Mouse (Mus musculus) bone marrow, adult 2 months (tissue): ENCODE measurements around the gene Pde10a. TPM values are rescaled to one million over a fixed set of nuclear protein-coding genes. Genes with fewer than 3 reads are reported as not detected.

Source experiments
- H3K27ac ChIP-seq: fragments of 200-500 bp; 2 replicates; pipeline ENCODE4 v1.5.1; 2012; ENCODE audit warnings: low read depth, mild to moderate bottlenecking, control low read depth, inconsistent platforms, low read length; ENCODE audit not compliant: control insufficient read depth, poor library complexity, insufficient read depth
- H3K4me1 ChIP-seq: fragments of 200-500 bp; 2 replicates; pipeline ENCODE4 v1.6.1; 2011; ENCODE audit warnings: low read length; ENCODE audit not compliant: control insufficient read depth, insufficient read depth
- H3K4me3 ChIP-seq: fragments of 200-500 bp; replicated peaks from 2 replicates; pipeline ENCODE3; 2011; ENCODE audit warnings: mild to moderate bottlenecking, low read depth, low read length, control low read depth; ENCODE audit not compliant: control insufficient read depth
- CTCF ChIP-seq: fragments of 200-500 bp; IDR thresholded peaks from 2 replicates; pipeline ENCODE4 v1.5.1; 2011; ENCODE audit warnings: low read length, control low read depth; ENCODE audit not compliant: control insufficient read depth, insufficient read depth
- POLR2A ChIP-seq: fragments of 200-500 bp; IDR thresholded peaks from 2 replicates; pipeline ENCODE4 v1.6.1; 2011; ENCODE audit warnings: low read depth, mild to moderate bottlenecking, control low read depth, low read length, borderline replicate concordance; ENCODE audit not compliant: control insufficient read depth
- WGBS: fragments of 180-500 bp; shearing (Covaris S2); methylation state at CpG from one replicate; pipeline ENCODE4 v1.1.7; 2018; 5-methylcytosine and 5-hydroxymethylcytosine counted together
- polyA plus RNA-seq: library from polyadenylated mRNA; stranded (reverse); fragments of >200 nt; gene quantifications from 2 replicates; pipeline ENCODE4 v1.2.4, GENCODE M21; 2011; ENCODE audit warnings: low replicate concordance; ENCODE audit not compliant: missing spikeins, insufficient read depth, insufficient read length

Pde10a gene
- polyA plus RNA-seq, 1 experiment: 5.5 TPM

GRCm38 (mm10) chr17:8801855-8802104 is 276.6 kb downstream of the Pde10a start:
- H3K4me1 ChIP-seq: no peaks in the 10 kb centered on the region
- 2% methylated on average over 31 of the region's 31 CpGs for WGBS
- H3K27ac ChIP-seq: no peak overlapping the region
- TF ChIP-seq CTCF (no peak), POLR2A (no peak)
- H3K4me3 ChIP-seq: no peak overlapping the region

GRCm38 (mm10) chr17:8802161-8802888 is 277.2 kb downstream of the Pde10a start:
- no peak overlapping the region for H3K4me3 ChIP-seq
- WGBS: 1% methylated on average over 33 of the region's 33 CpGs
- no peak for TF ChIP-seq CTCF
- TF ChIP-seq POLR2A: no peak
- H3K27ac ChIP-seq: no peak overlapping the region
- no peaks in the 10 kb centered on the region for H3K4me1 ChIP-seq

GRCm38 (mm10) chr17:8802889-8803799 is 278.0 kb downstream of the Pde10a start:
- no peaks in the 10 kb centered on the region for H3K4me1 ChIP-seq
- H3K4me3 ChIP-seq: no peak overlapping the region

GRCm38 (mm10) chr17:8807345-8807744 is 282.2 kb downstream of the Pde10a start:
- TF ChIP-seq POLR2A (no peak), CTCF (peak; percentile 51)
- 48% methylated on average over 3 of the region's 3 CpGs for WGBS
- H3K4me1 ChIP-seq: no peaks in the 10 kb centered on the region
- H3K27ac ChIP-seq: no peak overlapping the region
- H3K4me3 ChIP-seq: no peak overlapping the region

More at GRCm38 (mm10) chr17:8802889-8803799, 278.0 kb downstream of the Pde10a start:
- 15% methylated on average over 27 of the region's 27 CpGs for WGBS
- H3K27ac ChIP-seq: no peak overlapping the region
- TF ChIP-seq CTCF (no peak), POLR2A (no peak)

DNA sequence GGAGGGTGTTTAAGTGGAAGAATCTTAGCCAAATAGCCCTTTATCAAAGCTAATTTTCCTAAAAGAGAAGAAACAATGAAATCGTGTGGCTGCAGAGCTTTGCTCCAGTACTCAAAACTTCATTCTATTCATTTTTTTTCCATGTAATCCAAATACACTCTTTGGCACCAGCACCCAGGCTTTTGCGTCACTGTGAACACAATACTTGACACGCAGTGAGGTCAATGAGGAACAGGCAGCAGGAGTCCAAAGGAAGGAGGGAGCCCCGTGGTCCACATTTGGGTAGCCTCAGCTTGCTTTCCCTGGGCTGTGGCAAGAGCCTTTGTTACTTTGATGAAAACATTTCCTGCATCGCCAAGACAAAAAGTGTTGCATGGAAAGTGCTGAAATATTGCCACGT is 284.6 kb downstream of the Pde10a start:
- Histone ChIP-seq H3K4me3 (no peak overlapping the region), H3K27ac (no peak overlapping the region), H3K4me1 (peaks cover 3% of the 10 kb centered on the region)
- 56% methylated on average over 6 of the region's 6 CpGs for WGBS
- no peak for TF ChIP-seq POLR2A
- no peak for TF ChIP-seq CTCF

GRCm38 (mm10) chr17:8810201-8810600 is 285.0 kb downstream of the Pde10a start:
- WGBS: 77% methylated on average over 8 of the region's 8 CpGs
- TF ChIP-seq CTCF: no peak
- no peak for TF ChIP-seq POLR2A
- Histone ChIP-seq H3K4me1 (peaks cover 3% of the 10 kb centered on the region), H3K27ac (no peak overlapping the region), H3K4me3 (no peak overlapping the region)

DNA sequence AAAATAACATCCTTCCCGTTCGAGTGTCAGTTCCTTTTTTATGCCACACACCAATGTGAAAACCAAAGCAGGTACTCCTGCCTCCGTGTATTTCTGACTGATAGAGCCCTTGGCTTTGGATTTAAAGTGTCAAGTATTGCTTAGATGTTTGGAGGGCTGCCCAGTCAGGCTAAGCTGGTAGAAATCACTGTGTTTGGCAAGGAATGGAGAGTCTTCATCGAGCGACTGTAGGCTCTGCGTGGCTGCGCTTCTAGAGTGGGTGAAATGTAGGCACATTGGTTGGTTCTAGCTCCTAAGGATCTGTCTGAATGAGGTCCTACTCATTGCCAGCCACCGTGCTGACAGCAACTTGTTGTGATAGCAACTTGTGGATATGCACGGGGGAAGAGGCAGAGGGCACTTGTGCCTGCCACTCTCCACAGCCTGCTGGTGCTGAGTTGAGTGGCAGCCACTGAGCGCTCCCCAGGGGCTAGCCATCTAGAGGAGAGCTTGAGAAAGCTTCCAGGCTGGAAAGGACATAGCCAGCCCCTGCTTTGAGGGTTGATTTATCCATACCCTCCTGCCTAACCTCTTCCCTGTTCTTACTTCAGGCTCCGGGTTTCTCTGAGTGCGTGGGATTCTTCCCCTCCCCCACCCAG is 287.2 kb downstream of the Pde10a start:
- 6% methylated on average over 12 of the region's 12 CpGs for WGBS
- no peak for TF ChIP-seq CTCF
- no peak for TF ChIP-seq POLR2A
- Histone ChIP-seq H3K4me3 (no peak overlapping the region), H3K4me1 (peaks cover 3% of the 10 kb centered on the region), H3K27ac (no peak overlapping the region)
